Mouse (Mus musculus) T-helper 17 cell (primary cell): Measurements from ENCODE around the gene Arhgef10l.

Source experiments
- in situ Hi-C, 2 experiments: fragments of 300-600 bp; cut with MboI, MseI; formaldehyde crosslinking; loops; 1 replicate in 1 of 2; 2 replicates in 1 of 2; pipeline ENCODE4 v1.15.1; 2025; ENCODE audit warnings: high pct_unique_total_duplicates in 2 of 2

The Arhgef10l gene

DNA sequence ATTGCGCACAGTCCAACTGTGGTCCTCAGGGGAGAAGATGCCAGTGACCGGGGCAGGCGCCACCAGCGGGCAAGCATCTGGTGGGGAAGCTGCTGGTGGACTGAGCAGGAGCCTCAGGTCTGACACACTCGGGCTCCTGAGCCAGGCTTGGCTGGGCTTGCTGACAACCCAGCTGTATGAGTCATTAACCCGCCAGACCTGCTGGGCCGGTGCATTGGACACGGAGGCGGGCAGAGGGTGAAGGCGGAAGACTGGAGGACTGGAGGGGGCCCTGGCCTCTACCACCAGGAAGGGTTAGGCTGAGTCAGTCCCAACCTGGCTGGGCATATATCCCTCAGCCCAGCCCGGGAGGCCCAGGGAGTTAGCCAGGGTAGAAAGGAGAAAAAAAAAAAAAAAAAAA, at the start of gene Arhgef10l:
Gene Arhgef10l, minus strand, starts transcription at position 253 of the 400 bp plus-strand sequence.
- in situ Hi-C loops, result no loop called here

DNA sequence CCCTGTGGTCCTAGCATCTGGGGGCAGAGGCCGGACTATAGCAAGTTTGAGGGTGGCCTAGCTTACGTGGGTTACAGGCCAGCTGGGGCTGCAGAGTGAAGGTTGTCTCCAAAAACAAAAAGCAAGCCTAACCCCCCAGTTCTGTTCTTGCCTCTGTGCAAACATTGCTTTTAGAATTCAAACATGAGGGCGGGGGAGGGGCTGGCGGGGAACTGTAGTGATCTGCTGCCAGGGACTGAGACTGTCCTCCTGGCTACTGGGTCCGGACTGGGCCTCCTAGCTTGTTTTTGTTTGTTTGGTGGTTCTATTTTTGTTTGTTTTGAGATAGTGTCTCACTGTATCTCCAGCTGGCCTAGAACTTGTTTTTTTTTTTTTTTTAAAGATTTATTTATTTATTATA, 48.8 kb upstream of the Arhgef10l start:
- in situ Hi-C loops, result loop anchor here (5.0 to 25.0 kb wide), 2 partner anchors 37 to 823 kb away; partner anchors contain the start of gene Spen (in 1 of the 2)

DNA sequence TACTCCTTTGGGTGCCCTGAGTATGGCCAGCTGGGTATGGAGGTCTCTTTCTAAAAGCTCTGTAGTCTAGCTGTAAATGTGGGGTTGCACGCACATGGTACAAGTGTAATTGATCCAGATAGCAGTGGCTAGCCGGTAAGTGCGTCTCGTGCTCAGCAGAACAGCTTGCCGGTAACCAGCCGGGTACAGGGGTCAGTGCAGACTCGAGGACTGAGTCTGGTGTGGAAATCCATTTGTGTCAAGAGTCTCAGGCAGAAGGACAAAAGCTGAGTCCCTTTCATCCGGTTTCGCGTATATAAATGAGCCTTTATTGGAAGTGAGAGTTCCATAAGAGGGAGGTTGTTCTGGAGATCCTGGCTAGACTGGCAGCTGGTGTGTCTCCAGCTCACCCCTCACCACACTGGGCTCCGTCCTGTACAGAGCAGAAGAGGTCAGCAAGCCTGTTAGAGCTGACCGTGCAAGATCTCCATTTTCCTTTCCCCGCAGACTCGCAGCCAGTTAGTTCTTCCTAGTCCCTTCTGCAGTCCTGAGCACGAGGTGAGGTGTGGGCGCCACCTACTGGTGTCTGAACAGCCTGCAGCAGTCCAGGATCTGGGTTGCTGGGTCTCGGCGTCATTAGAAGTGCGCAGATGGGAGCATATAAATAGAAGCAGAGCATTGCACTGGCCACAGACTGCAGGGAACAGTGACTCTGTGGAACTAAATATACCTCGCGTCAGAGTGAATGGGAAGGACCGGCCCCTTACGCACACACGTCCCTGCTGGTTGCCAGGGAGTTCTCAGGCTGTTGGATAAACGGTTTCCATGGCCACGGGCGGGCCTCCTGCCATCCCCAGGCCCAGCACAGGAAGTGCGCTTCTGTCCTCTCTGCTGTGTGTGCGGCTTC, 47.9 kb upstream of the Arhgef10l start:
- in situ Hi-C loops, result loop anchor here (5.0 to 25.0 kb wide), 2 partner anchors 36 to 824 kb away; partner anchors contain the start of gene Spen (in 1 of the 2)

DNA sequence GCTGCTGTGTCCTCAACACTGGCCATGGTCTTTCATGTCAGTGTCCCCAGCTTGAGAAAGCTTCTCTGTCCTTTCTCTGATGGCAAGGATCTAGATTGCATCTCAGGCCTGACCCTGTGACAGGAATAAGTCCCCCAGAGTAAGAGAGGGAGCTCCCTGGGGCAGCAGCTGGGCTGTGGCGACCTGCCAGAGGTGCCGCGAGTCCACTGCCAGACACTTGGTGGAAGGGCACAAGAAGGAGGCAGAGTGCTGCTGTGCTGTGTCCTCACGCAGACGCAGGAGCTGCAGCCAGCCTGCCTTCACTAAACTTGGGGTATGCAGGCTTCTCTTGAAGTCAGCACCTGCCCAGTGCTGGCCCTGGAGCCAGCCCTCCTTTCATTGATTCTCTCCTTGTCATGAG, 45.5 kb upstream of the Arhgef10l start:
- in situ Hi-C loops, result loop anchor here (5.0 to 25.0 kb wide), 2 partner anchors 34 to 826 kb away; partner anchors contain the start of gene Spen (in 1 of the 2)

DNA sequence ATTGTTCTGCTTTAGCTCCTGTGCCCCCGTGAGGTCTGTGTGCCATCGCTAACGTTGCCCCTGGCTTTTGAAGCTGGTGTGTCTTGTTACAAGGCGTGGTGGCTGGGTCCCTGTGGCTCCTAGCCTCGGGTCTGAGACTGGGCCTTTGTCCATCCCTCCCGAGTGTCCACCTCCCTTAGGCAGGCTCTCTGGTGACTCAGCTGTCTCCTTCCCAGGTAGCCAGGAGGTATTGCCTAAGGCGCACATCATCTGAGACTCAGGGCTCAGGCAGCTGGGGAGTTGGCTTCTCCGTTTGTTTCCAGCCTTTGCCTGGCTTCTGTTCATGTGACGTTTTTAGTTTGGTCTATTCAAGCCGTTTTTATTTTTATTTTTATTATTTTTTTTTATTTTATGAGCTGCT, 45.0 kb upstream of the Arhgef10l start:
- in situ Hi-C loops, result loop anchor here (5.0 to 25.0 kb wide), 2 partner anchors 33 to 827 kb away; partner anchors contain the start of gene Spen (in 1 of the 2)

DNA sequence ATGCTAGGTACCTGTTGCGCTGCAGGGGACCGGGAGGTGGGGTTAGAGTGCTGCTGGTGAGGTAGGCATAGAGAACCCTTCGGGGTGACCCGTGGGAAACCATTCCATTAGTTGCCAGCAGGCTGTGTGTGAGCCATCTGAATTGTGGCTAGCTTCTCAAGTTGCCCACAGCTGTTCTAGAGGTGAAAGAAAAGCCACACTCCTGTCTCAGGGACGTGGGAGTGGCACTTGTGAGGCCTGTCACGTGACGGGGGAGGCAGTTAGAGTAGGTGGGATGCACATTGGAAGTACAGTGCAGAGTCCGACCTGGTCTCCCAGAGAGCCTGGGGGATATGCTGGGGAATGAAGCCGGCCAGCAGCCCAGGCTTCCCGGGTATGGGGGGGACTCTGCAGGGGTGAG, 43.8 kb upstream of the Arhgef10l start:
- in situ Hi-C loops, result loop anchor here (5.0 to 25.0 kb wide), 2 partner anchors 32 to 828 kb away; partner anchors contain the start of gene Spen (in 1 of the 2)

DNA sequence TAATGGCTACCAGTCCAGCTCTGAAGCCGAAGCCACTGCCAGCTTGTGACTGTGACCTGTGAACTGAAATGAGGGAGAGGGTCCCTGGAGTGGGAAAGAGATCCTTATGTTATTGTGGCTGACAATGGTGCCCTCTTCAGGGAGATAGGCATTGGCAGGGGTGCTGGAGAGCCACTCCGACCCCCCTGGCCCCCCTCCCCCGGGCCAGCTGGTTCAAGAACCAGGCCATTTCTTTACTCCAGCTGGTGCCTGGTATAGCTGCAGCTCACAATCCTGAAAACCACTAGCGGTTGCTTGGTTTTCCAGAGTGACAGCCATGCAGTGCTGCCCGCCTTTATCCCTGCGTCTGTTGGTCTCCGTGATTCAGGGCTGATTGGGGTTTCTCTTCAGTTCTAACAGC, 43.3 kb upstream of the Arhgef10l start:
- in situ Hi-C loops, result loop anchor here in 1 of 2 experiments (25.0 kb wide), 1 partner anchor 828 kb away; the partner anchor contains the start of gene Spen

DNA sequence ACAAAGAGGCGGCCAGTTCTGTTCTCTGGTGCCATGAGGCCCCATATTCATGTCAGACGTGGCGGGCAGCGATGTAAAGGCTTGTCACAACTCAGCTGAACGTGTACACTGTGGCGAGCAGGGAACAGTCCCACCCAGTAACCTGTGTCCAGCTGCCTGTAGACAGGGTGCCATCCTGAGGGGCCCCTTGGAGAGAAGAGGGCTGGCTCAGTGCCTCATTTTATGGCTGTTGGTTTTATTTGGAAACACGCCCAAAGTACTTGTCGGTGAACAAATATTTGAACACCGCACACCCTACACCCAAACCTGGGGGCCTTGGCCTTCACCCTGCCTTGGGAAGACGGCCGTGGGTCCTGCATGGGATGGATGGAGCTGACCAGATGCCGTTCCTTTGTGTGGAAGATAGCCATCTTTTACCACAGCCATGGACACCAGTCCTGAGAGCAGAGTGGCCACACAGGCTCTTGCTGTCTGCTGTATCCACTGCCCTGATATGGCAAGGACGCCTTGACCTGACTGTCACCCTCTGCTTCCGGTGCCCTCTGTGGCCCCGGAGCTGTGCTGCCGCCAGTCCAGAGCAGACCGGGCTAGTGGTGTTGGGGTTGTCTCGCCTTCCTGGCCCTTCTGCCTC, 42.6 kb upstream of the Arhgef10l start:
- in situ Hi-C loops, result loop anchor here in 1 of 2 experiments (25.0 kb wide), 1 partner anchor 829 kb away; the partner anchor contains the start of gene Spen

DNA sequence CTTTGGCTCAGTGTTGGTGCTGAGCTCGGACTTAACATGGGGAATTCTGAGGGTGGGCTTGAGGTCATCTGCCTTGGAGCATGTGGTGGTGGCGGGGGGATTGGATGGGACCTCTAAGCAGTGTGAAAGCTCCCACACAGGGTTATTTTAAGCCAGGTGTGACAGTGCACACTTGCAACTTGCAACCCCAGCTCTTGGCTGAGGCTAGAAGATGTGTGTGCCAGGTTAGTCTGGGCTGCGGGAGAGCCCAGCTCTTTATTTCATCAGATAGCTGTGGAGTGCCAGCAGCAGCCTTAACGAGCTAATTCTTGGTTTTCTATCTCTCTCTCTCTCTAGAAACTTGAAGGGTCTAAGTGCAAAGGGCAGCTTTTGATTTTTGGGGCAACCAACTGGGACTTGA, 41.8 kb upstream of the Arhgef10l start:
- in situ Hi-C loops, result loop anchor here in 1 of 2 experiments (25.0 kb wide), 1 partner anchor 830 kb away; the partner anchor contains the start of gene Spen

DNA sequence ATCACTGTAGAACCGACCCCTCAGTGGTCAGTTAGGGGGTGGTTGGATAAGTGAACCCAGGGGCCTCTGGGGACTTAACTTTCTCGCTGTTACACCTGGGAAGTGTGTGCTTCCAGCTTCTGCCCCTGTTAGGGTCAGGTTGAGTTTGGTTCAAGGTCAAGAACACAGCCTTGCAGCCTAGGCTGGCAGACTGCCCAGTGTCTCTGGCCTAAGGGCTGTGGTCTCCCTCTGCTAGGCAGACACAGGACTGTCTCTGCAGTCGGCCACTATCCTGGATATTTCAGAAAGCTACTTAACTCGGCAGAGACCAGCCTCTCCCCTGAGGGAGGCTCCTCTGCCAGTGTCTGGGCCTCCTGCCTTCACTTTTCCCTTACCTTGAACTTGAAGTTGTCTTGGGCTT, 38.4 kb upstream of the Arhgef10l start:
- in situ Hi-C loops, result loop anchor here in 1 of 2 experiments (25.0 kb wide), 1 partner anchor 833 kb away; the partner anchor contains the start of gene Spen

DNA sequence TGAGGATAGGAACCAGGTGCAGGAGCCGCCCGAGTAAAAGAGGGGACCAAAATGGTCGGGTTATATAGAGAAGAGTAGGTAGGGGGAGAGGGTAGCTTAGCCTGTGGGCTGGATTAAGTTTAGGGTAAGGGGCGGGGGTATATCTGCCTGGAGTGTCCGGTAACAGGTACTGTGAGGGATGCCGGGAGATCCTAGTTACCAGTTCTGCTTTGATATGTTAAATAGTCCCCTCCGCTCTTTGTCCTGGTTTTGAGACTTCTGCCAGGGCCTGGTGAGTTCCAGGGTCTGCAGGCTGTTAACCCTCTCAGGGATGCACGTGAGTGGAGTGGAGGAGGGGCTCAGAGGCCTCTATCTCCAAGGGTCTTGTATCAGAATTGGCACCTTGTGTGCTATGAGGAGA, 37.8 kb upstream of the Arhgef10l start:
- in situ Hi-C loops, result loop anchor here in 1 of 2 experiments (25.0 kb wide), 1 partner anchor 834 kb away; the partner anchor contains the start of gene Spen

DNA sequence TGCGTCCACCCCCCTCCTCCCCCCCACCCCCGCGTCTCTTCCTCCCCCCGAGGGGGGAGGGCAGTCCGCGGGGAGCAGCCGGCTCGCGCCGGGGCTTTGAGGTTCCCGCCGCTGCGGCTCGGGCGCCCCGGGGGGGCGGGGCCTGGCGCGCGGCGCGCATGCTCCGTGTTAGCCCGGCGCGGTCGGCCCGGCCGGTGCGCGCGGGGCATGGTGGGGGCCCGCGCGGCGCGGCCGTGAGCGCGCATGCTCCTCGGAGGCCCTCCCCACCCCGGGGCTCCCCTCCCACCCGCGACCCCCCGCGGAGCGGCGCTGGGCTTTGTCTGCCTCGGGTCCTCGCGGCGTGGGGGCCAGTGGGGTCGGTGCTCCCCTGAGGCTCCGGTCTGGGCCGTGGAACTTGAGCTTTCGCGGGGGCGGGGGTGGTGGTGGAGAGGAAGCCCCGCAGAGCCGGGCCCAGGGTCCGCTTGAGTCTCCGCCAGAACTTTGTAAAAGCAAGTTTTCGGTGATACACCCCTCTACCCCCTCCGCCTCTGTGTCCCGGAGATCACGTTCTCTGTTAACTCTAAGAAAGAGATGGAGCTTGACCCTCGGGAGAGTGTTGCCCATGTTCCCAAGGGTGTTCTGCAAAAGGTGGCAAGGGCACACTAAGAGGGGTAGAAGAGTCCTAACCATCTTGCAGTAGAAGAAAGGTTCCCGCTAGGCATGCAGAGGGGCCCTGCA, 37.0 kb upstream of the Arhgef10l start:
- in situ Hi-C loops, result loop anchor here in 1 of 2 experiments (25.0 kb wide), 1 partner anchor 835 kb away; the partner anchor contains the start of gene Spen

DNA sequence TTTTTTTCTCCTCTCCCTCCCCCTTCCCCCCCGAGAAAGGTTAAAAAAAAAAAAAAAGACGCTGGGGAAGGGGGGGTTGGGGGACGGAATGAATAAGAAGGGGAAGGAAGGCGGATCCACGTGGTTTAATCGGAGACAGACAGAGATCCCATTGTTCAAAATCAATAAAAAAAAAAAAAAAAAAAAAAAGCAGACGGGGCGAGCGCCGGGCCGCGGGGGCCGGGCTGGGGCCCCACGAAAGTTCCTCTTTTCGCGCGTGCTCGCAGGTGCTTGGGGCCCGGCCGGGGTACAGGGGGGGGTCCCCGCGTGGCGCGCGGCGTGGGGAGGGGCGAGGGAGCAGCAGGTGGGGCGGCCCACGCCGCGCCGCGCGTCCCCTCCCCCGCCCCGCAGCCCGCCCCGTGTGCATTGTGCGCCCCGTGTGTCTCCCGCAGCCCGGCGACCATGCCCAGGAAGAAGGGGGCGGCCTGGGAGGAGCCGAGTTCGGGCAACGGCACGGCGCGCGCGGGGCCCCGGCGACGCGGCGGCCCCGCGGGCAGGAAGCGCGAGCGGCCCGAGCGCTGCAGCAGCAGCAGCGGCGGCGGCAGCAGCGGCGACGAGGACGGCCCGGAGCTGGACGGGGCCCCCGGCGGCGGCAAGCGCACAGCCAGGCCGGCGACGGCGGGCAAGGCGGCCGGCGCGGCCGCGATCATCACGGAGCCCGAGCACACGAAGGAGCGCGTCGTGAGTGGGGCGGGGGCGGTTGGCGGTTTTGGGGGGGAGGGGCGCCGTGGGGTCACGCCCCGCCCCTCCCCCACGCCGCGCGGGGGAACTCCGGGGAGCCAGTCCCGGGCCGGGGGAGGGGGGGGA, 36.1 kb upstream of the Arhgef10l start:
- in situ Hi-C loops, result loop anchor here in 1 of 2 experiments (25.0 kb wide), 1 partner anchor 835 kb away; the partner anchor contains the start of gene Spen

DNA sequence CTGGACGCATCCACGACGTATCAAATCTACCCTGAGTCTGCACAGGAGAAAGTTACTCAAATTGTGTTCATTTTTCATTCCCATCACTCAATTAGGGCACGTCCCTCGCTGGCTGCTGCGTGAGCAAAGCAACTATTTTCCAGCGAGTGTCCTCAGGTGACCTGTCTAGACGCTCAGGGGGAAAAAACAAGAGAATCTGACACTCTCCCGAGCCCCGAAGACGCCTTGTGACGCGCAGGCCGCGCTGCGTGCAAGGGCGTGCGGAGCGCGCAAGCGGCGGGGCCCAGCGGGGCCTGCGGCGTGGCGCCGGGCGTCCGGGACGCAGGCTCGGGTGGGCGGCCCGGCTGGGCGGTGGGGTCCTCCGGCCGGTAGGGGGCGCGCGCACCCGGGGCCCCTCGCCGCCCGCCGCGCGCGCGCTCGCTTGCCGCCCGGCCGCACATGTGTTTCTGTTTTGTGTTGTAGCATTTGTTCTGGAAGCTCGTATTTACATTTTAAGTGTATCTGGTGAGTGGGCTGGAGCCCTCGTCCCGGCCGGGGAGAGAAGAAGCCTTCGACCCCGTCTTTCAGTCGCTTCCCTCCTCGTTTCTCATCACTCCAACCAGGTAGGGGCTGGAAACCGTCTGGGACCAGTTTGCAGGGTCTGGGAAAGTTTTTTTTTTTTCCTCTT, 35.4 kb upstream of the Arhgef10l start:
- in situ Hi-C loops, result loop anchor here in 1 of 2 experiments (25.0 kb wide), 1 partner anchor 836 kb away; the partner anchor contains the start of gene Spen

DNA sequence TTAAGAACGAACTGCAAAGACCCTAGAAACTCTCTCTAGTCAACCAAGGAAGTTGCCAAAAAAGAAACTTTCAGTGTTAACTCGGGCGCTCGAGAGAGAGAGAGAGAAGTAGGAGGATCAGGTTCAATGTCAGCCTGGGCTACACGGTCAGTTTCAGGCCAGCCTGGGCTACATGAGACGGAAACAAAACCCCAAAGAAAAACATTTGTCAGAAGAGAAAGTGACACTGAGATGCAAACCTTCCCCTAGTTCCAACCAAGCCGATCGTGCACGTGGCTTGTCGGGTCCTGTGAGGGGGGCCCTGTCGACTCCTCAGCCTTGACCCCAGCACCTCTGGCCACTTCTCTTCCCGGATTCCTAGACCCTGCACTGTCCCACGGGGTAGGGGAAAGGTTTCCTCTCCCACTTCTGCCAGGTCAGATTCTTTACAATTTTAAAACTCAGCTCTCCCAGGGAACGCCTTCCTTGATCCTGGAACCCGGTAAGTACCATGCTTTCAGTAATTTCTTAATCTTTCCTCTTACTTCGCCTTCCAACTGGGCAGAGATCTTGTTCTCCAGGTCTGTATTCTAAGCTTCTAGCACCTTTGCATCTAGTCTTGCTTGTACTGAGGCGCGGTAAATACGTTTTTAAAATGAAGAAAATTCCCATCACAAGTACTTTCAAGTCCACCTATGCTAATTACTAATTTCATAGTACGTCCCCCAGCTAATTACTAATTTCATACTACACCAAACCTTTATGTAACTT, 34.6 kb upstream of the Arhgef10l start, which contains the start of gene Rcc2:
Gene Rcc2, plus strand, starts transcription at position 273 of the 750 bp plus-strand sequence.
- in situ Hi-C loops, result loop anchor here in 1 of 2 experiments (25.0 kb wide), 1 partner anchor 837 kb away; the partner anchor contains the start of gene Spen

DNA sequence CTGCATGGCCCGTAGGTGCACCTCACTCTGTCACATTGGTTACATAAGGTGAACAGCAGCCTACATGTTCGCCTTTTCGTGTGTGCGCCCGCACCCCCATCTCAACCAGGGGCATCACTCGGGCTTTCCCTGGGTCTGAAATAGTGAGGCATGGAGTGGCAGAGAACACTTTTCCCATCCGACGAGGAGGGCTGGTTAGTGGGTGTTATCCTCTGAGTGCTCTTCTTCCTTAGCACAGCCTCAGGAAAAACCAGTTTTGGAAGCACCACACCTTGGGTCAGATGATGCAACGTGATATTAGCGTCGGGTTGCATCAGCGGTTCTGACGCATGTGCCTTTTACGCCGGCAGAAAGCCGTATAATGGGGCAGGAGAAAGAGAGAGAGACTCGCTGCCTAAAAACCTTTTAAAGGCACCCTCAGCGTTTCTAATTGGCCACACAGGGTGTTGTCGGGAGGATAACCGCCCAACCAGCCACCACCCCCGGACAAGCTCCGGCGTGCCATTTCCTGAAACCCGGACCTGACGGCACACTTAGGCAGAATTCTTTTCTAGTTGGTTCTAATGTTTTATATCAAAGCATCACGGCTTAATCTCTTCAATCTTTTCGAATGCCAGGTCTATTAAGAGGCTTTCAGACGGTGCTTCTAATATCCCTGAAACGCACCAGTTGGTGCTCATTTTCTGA, 33.8 kb upstream of the Arhgef10l start:
- in situ Hi-C loops, result loop anchor here in 1 of 2 experiments (25.0 kb wide), 1 partner anchor 838 kb away; the partner anchor contains the start of gene Spen

DNA sequence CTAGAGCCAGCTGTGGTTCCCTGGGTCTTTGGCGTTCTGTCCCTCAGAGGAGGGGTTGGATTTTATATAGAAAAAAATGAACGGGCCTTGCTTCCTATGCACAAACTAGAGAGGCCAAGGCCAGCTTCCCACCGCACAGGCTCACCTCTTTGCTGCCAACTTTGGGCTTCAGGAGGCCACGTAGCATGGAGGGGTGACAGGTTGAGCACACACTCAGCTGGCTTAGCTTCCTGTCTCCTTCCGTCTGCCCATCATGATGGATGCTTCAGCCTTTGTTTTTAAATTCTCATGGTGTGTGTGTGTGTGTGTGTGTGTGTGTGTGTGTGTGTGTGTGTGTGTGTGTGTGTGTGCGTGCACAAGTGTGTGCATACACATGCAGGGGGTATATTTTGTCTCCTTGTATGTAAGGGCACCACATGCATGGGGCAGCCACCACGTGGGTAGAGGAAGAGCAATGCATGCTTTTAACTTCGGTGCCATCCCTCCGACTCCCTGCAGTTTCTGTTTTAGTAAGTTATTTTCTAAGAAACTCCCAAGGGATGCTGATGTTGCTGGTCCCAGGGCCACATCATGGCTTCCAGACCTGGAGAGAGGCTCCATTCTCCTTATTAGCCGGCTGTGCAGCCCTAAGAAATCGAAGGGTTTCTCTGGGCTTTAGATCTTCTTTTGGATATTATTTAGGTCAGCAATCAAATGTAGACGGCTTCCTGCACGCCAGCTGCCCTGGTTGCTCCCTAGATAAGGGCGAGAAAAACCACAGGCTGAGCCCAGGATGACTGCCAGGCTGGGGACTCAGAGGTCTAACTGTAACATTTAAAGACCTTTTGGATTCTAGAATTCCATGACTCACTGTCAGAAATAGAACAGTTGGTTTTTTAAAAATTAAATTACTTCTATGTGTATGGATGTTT, 30.1 kb upstream of the Arhgef10l start:
- in situ Hi-C loops, result no loop called here
